Mouse (Mus musculus): ENCODE results near the gene Gm49358.

GRCm38 (mm10) chr10:86828221-86829135 lies 64.7 kb downstream of the Gm49358 start:
- TF ChIP-seq POLR2A (IDR thresholded peaks at IDR 0.05; ENCODE audit: low read depth, low read length): no peak
- no peak for TF ChIP-seq CTCF (IDR thresholded peaks at IDR 0.05; ENCODE audit: extremely low read depth, insufficient read length, insufficient replicate concordance, low read depth, low read length)
